Mouse (Mus musculus) spleen, adult 2 months (tissue): ENCODE results near the gene Tspan2.

ENCODE experiments used
- CTCF ChIP-seq: fragments of 200-500 bp; IDR thresholded peaks from 2 replicates; pipeline ENCODE4 v1.5.1; 2011; ENCODE audit warnings: mild to moderate bottlenecking, inconsistent platforms; ENCODE audit not compliant: insufficient read depth, insufficient read length, insufficient replicate concordance; ENCODE audit errors: extremely low read depth
- POLR2A ChIP-seq: fragments of 200-500 bp; IDR thresholded peaks from 2 replicates; pipeline ENCODE4 v1.6.1; 2011; ENCODE audit warnings: low read depth, low read length, inconsistent platforms

DNA sequence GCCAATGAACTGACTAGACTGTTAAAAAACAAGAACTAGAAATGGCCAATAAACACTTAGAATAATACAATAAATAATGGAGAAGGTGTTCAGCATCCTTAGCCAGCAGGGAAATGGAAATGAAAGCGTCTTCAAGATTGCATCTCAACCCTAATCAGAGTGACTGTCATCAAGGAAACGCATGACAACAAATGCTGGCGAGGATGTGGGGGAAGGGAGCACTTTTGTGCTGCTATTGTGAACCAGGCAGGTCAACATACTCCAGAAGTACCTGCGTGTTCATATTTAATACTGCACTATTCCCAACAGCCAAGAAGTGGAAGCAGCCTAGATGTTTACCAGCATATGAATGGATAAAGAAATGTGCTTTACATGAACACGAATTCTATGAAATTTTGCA is 4.9 kb upstream of the Tspan2 start:
- TF ChIP-seq CTCF, result no peak
- TF ChIP-seq POLR2A, result no peak
